Mouse (Mus musculus): ENCODE data around the gene Smco2. TPM values are rescaled to one million over a fixed set of nuclear protein-coding genes. Genes with fewer than 3 reads are reported as not detected.

Smco2 gene
- total RNA-seq (2022), result 1 to 10 TPM in 3 of 4 experiments, under 1 TPM in 1; 0.90 to 3.8 (median 2.7) TPM

DNA sequence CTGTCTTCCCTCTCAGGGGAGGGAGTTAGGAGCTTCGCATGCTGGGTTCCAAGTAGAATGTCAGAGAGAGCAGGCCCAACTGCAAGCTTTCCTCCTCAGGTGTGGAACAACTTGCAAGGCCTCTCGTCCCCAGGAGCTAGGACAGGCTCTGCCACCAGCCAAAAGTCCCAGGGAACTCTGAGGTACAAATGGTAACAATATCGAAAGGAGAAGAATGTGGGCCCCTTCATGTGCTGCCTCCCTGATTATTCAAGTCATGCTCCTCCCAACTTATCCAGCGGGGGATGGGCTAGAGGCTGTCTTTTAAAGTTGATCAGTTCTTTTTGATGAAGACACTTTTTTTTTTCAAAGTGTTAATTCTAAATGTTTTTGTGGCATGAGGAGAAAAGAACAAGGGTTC, at the start of gene Smco2:
Smco2 (plus strand) TSS at position 55 of the 400 bp plus-strand sequence.
- no peak for DNase-seq (ENCODE audit: low spot score)

DNA sequence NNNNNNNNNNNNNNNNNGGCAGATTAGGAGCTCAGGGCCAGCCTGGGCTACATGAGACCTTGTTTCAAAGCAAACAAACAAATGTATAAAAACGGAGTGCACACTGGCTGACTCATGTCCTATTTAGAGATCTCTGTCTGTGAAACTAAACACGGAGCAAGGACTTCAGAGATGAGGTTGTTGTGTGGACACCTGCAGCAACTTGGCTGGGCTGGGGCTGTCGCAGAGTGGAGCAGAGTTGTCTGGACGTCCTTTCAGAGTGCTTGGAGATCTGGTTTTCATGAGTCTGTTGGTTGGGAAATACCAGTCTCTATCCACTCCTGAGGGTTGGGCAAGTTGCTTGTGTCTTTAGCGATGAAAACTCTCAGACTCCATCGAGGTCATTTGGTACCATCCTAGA, 39.9 kb upstream of the Smco2 start:
- no peak for DNase-seq (ENCODE audit: low spot score)

DNA sequence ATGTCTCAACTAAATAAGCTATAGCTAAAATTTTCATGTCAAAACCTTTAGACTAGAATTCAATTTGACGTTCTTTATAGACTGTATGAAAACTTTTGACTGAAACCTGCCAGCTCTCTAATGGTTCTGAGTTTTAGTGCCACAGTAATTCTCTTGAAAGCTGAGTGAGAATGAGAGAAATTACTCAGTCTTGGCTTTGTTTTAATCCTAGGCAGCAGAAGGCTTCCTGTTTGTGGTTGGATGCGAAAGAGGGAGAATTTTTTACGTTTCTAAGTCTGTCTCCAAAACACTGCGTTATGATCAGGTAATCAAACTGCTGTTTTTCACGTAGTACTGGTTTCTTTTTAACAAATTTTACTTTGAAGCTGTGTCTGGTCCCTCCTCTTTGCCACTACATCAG, 36.9 kb upstream of the Smco2 start:
- DNase-seq (ENCODE audit: low spot score), result no peak

DNA sequence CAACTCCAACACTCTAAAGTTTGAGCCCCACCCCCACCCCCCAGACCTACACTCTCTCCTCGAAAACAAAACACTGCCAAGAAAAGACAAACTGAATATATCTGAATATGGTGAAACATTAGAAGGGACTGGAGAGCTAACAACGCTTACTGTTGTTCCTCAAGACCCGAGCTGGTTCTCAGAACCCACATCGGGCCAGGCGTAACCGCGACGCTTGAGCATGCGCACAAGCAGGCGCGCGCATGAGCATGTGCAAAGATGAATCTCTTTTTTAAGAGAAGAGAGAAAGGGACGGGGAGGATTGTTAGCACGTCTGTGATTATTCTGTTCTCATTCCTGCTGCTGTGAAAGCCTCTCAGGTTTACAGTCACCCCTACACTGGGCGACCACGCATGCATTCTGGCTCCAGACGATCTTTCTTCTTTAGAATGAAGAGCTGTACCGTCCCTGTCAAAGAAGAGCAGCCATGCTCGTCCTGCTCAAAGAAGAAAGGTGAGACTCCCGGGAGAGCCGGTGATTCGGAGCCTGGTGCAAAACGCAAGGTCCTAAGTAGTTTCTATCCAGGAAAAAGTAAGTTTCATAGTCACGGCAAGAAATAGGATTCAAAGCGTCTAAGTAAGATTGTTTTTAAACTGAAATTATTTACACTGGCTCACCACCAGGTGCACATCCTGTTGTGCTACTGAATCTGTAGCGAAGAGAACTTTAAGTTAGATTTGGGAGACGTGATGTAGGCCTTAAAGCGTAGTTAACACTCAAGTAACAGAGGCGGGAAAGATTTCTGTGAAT, 29.5 kb upstream of the Smco2 start:
- DNase-seq (ENCODE audit: low spot score), result no peak

DNA sequence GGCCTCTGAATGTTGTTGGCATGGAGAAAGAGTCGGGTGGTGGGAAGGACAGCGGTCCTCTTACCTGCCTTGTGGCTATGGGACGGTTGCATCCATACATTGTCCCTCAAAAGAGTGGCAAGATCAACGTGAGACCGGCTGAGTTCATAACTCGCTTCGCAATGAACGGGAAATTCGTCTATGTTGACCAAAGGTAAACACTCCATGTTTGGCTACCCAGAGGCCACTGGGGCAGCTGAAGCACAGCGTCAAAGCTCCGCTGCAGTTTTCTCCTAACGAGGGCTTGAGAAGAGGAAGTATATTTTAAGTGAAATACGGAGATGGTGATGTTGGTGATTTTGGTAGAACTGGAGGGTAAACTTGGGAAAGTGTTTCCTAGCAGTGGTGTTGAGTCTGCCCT, 27.9 kb upstream of the Smco2 start:
- DNase-seq (ENCODE audit: low spot score), result no peak

DNA sequence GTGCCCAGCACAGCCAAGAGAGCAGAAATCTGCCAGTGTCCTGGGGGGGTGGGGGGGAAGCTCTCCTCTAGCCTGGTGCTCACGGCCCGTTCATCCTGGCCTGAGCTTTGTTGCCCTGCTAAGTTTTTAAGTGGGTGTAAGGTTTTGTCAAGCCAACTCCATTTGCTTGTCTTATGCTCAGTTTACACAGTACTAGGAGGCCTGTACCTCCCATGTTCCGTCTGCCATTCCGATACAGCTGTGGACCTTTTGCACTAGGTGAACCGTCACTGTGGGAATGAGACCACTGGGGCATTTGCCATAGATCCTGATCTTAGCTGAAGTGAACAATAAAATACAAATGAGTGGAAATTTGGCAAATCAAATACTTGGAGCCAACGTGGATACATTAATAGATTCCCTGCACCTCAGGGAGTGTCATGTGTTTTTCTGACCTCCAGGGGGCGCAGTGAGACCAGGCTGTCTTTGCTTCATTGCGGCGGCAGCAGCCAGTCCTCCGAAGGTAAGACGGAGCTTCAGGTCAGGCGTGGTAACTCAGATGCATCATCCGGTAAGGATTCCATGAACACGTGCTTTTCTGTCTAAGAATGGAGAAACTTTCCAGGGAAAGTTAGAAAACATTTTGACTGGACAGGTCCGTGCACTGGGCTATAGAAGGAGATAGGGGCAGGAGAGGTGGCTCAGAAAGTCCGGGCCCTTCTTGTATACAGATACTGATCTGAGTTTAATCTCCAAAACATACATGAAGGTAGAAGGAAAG, 25.0 kb upstream of the Smco2 start:
- peak; percentile 51 for DNase-seq (ENCODE audit: low spot score)

DNA sequence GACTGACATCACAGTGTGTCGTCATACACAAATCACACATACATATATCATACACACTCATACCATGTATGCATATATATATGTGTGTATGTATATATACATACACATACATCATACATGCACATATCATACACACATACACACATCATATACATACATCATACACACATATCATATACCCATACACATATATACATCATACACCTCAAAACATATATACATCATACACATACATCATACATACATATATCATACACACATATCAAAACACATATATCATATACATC, 24.5 kb upstream of the Smco2 start:
- DNase-seq (ENCODE audit: low spot score), result no peak

DNA sequence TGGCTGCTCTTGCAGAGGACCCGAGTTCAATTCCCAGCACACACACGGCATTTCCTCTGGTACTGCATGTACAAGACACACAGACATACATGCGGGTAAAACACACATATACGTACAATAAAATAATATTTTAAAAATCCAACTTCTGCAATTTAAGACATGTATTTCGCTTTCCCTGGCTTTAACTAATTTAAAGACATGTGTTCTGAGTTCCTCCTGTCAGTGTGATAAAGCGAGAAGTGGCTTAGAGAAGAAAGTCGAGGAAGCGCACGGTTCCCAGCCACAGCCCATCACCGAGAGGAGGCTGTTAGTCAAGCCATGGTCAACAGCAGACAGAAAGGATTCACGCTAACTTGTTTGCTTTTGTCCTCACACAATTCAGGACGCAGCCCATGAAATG, 18.6 kb upstream of the Smco2 start:
- no peak for DNase-seq (ENCODE audit: low spot score)

DNA sequence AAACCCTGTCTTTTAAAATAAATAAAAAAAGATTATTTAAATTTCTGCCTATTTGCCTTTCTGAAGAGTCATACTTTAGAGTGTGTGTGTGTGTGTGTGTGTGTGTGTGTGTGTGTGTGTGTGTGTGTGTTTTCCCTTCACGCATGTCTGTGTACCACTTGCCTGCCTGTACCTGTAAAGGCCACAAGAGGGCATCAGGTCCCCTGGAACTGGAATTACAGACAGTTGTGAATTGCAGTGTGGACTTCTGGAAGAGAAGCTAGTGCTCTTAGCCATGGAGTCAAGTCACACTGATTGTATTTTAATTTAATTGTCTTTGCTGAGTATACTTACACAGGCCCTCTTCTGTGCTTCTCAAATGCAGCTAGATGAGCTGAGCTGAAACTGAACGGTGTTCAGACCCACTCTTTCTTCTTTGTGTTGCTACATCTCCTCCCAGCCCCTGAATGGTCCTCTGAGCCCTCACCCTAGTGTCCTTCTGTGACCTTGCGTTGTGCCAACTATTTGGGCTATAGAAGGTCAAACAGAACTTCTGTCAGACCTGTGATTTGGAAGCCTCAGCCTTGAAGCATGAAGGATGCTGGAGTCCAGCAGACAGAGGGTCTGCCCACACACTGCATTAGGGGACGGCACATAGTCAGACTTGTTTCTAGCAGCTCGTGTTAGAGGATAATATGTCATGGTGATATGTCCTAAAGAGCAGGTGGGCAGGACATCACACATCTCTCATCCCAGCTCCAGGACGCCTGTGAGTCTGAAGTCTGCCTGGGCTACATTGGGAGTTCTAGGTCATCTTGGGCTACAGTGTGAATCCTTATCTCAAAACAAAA, 16.2 kb upstream of the Smco2 start:
- DNase-seq (ENCODE audit: low spot score), result peak; percentile 48

DNA sequence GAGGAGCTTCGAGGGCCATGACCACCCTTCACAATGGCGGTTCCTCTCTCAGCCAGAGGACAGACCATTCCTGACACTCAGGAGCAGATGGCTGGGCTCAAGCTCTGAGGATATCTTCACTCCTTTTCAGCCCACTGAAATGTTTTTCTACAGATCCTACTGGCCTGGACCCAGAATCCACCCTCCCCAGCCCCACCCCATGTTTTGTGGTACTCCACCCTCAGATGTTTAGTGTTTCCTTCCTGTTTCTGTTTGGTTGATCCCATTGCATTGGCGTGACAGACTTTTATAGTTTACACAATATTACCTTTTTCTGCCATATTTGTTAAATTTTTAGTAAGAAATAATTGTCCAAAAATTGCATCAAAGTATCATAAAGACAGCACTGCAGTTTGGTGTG, 15.6 kb upstream of the Smco2 start:
- DNase-seq (ENCODE audit: low spot score), result no peak

DNA sequence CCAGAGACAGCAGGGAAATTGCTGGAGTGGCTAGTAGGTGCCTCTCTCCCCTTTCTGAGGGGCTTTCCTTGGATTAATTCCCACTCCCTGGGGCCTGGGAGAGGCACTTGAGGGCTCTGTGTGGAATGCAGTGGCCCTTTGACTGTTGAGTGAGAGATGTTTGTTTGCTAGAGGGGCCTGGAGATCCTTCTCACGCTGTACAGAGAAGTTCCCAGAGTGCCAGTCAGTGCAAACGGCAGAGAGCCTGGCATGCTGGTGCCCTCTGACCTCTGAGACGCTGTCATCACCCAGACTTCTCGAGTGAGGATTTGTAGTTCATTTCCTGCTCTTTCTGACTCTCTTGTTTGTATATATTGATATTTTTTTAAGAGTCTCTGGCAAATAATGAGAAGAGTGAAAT, 14.1 kb upstream of the Smco2 start:
- DNase-seq (ENCODE audit: low spot score), result no peak

DNA sequence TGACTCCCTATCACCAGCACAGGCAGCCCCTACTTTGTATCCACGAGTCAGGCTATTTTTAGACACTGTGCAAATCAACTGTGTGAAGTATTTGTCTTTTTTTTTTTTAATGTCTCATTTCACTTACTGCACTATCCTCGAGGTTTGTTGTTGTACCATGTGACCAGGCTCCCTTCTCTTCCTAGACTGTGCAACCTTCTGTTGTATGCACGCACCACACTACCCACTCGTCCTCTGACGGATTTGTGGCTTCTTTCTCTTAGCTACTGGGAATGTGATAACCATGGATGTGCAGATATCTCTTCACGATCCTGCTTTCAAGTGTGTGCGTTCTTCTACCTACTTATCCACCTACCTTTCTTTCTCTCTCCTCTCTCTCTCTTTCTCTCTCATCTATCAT, 12.6 kb upstream of the Smco2 start:
- DNase-seq (ENCODE audit: low spot score), result no peak

DNA sequence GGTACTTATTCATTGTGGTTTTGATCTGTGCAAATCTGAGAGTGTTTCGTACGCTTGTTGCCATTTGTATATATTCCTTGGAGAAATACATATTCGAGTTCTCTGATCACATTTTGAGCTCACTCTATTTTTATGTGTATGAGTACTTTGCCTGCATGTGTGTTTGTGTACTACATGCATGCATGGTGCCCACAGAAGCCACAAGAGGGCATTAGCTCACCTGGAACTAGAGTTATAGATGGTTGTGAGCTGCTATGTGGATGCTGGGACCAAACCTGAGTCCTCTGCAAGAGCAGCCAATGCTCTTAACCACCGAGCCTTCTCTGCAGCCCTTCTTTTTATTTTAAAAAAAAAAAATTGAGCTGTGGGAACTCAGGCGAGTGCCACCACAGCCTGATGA, 11.5 kb upstream of the Smco2 start:
- DNase-seq (ENCODE audit: low spot score), result no peak

DNA sequence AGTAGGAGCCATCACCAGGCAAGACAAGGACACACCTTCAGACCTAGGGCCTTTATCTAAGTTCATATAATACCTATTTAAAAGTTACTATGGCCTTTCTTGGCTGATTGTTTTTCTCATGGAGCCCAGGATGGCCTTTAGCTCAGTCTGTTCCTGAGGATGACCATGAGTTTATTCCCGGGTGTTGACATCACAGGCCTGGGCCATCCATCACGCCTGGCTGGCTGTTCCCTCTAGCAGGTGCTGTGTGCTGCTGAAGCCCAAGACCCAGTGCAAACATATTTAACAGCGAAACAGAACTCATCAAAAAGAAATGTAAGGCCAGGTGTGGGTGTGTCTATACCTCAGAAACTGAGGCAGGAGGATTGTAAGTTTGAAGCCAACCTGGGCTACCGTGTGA, 11.0 kb upstream of the Smco2 start:
- no peak for DNase-seq (ENCODE audit: low spot score)

DNA sequence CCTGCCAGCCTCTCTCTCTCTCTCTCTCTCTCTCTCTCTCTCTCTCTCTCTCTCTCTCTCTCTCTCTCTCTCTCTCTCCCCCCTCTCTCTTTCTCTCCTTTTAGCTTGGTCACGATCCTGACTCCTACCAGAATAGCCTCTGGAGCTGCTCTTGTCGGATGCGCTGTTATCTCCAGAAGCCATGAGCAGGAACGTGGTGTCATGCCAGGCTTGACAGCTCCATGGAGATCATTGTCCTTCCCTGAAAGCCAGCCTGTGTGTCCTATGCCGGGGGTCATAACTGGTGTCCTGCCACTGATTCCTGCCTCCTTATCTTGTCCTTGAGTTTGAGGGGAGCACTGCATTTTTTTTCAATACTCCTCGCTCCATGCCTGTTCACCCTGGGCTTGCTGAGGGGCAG, 5.0 kb upstream of the Smco2 start:
- DNase-seq (ENCODE audit: low spot score), result peak; percentile 36

DNA sequence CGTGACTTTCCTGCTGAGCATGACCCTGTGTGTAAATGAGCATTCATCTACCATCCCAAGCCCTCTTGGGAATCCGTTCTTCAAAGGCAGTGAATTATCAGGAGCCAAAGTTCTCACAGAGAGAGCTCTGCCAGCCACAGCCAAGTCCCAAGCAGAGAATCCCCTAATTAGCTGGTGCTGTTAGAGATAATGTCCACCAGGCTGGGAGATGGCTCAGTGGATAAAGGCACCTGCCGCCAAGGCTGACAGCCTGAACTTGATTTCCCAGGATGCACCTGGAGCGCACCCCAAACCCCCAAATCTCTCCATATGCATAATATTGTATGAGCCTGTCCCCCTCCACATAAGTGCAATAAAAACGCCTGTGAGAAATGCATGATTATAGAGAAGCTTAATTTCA, 4.6 kb upstream of the Smco2 start:
- DNase-seq (ENCODE audit: low spot score), result no peak

DNA sequence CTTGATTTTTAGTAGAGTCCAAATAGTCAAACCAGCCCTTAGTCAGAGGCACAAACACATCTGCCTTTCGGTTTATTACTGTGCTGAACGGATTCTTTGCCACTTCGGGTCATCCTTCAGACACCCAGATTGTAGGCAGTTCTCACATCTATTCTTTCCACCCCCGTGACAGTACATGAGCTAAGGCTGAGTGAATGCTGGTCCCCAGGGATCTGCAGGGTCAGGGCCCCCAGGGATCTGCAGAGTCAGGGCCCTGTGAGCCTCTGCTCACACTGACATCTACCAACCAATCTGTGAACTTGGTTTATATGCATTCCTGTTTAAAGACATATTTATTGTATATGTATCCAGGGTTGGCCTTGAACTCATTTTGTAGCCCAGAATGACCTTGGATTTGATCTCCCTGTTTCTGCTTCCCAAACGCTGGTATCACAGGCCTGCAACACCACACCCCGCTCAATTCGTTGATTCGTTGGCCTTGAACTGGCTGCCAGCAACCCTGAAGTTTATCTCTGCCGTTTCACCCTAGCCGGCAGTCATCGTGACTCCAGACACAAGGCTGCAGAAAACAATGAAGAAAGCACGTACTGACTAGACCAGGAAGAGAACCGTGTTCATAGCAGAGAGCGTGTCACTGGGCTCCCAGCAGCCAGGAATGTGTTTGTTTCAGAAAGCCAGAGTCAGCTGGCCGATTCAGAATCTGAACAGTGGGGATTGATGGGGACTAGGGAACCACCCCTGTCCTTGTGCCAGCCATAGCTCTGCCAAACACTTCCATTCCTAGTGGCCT, 3.7 kb upstream of the Smco2 start:
- DNase-seq (ENCODE audit: low spot score), result peak; percentile 44

DNA sequence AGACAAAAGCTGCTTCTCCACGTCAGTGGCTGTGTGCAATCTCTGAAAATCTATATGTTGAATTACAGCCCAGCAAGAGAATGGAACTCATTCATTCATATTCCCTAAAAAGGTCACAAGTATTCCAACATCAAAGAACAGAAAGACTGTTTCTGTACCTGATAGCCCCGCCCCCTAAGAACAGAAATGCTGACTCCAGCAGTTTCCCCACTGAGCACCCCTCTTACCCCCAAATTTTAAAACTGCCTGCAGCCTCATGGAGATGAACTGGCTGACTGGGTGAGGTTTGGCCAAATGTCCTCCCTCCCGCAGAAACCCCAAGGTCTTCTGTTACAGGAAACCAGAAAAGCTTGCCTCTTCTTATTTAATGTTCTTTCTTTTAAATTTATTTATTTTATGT, 2.5 kb upstream of the Smco2 start:
- DNase-seq (ENCODE audit: low spot score), result no peak

DNA sequence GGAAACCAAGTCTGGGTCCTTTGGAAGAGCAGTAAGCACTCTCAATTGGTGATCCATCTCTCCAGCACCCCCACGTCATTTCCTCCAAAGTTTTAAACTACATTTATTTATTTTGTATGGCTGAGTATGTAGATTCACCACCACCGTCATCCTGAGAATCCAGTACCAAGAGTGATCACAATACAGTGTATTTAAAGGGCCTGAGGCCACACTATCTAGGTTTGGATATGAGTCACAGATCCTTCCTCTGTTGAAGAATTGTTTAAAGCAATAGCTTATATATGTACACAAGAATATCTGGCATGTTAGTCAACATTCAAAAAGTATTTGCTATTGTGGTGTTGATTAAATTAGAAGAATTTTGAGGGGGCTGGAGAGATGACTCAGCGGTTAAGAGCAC, 1.6 kb upstream of the Smco2 start:
- no peak for DNase-seq (ENCODE audit: low spot score)

DNA sequence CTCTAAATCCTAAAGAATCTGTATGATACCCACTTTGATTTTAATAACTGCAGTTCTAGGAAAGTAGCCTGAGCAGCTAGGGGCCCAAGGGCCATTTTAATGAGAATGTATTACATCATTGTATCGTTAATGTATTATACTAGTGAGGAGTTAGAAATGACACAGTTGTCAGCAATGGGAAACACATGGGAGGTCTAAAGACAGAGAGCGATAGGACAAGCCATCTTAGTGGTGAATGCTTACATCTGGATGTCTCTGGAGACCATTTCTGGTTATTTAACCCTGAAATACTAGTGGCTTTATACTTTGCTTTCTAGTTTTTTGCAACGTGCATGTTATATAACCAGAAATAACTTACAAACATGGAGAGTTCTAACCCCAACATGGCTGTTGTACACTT, 2.0 kb downstream of the Smco2 start:
- DNase-seq (ENCODE audit: low spot score), result no peak

DNA sequence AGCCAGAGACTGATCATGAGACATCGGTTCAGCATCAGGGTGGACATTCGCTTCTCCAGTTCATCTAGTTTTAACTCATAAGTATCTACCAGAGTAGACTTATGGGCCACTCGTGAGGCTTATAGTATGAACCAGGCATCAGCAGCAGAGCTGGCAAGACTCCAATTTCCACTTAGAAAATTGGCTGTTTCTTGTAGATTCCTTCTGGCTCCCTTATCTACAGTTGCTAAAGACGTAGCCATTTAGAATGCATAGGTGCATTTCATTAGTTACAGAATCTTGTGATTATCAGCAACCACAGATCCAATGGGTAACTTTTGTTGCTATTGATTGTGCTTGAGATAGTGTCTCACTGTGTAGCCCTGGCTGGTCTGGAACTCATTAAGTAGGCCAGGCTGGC, 2.8 kb downstream of the Smco2 start:
- DNase-seq (ENCODE audit: low spot score), result no peak

DNA sequence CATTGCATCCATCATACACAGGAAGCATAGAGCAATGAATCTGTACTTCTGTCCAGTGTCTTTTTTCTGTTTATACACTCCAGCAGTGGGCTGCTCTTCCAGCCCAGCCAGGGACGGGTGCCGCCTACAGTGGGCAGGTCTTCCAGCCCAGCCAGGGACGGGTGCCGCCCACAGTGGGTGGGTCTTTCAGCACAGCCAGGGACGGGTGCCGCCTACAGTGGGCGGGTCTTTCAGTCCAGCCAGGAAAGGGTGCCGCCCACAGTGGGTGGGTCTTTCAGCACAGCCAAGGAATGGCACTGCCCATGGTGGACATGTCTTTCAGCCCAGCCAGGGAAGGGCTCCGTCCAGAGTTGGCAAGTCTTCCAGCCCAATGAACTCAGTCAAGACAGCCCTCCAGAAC, 5.3 kb downstream of the Smco2 start:
- no peak for DNase-seq (ENCODE audit: low spot score)
